Mouse (Mus musculus) heart, postnatal 0 days (tissue): ENCODE data around the gene Mast3. TPM values are rescaled to one million over a fixed set of nuclear protein-coding genes. Genes with fewer than 3 reads are reported as not detected.

ENCODE experiments used
- ATAC-seq: fragments of 200-750 bp; cut with Nextera tagmentation; 2 replicates; pipeline ENCODE4 v1.8.0; 2017; ENCODE audit warnings: low read depth, moderate number of reproducible peaks, moderate library complexity; ENCODE audit not compliant: insufficient read depth
- DNase-seq: peaks from one replicate; pipeline ENCODE4 v3.0.0-alpha.2; 2016; ENCODE audit warnings: low spot score
- H3K27ac ChIP-seq: fragments of 300-500 bp; sonication (generic); 2 replicates; pipeline ENCODE4 v1.5.1; 2014; ENCODE audit warnings: low read depth, mild to moderate bottlenecking
- H3K27me3 ChIP-seq: fragments of 300-500 bp; sonication (generic); 2 replicates; pipeline ENCODE4 v1.6.1; 2014; ENCODE audit warnings: low read length, mixed read lengths; ENCODE audit not compliant: control insufficient read depth, insufficient read depth
- H3K36me3 ChIP-seq: fragments of 300-500 bp; sonication (generic); replicated peaks from 2 replicates; pipeline ENCODE4 v1.6.1; 2014; ENCODE audit warnings: low read length, mixed read lengths; ENCODE audit not compliant: control insufficient read depth, insufficient read depth
- H3K4me1 ChIP-seq: fragments of 300-500 bp; sonication (generic); 2 replicates; pipeline ENCODE4 v1.6.1; 2014; ENCODE audit warnings: antibody characterized with exemption; ENCODE audit not compliant: control insufficient read depth, insufficient read depth
- H3K4me2 ChIP-seq: fragments of 300-500 bp; sonication (generic); 2 replicates; pipeline ENCODE4 v1.6.1; 2014; ENCODE audit warnings: low read depth, mild to moderate bottlenecking, low read length, moderate library complexity
- H3K4me3 ChIP-seq: fragments of 300-500 bp; sonication (generic); 2 replicates; pipeline ENCODE4 v1.5.1; 2014; ENCODE audit warnings: low read depth, low read length
- H3K9ac ChIP-seq: fragments of 300-500 bp; sonication (generic); replicated peaks from 2 replicates; pipeline ENCODE4 v1.6.1; 2014; ENCODE audit warnings: low read depth, low read length, mixed read lengths
- H3K9me3 ChIP-seq: fragments of 300-500 bp; sonication (generic); replicated peaks from 2 replicates; pipeline ENCODE4 v1.6.1; 2016; ENCODE audit warnings: low read length; ENCODE audit not compliant: control insufficient read depth
- CTCF ChIP-seq: IDR thresholded peaks from 2 replicates; pipeline ENCODE4 v1.5.1; 2016; ENCODE audit warnings: antibody characterized with exemption, control low read depth, low read depth
- EP300 ChIP-seq: IDR thresholded peaks from 2 replicates; pipeline ENCODE4 v1.6.1; 2016; ENCODE audit warnings: antibody characterized with exemption, low read depth
- WGBS: fragments of 180-500 bp; shearing (Covaris S2); extraction: QIAGEN DNeasy Blood & Tissue Kit; methylation state at CpG from one replicate; pipeline ENCODE4 v1.1.7; 2014; 5-methylcytosine and 5-hydroxymethylcytosine counted together
- polyA plus RNA-seq: library from polyadenylated mRNA; unstranded; fragments of >200 nt; fragmentation: Nextera tagmentation; extraction: Ambion mirVana; gene quantifications from 2 replicates; pipeline ENCODE4 v1.2.1, GENCODE M21; 2015
- total RNA-seq: library from RNA; depleted of rRNA; stranded (reverse); fragments of >200 nt; gene quantifications from 2 replicates; pipeline ENCODE4 v1.2.3, GENCODE M21; 2014; ENCODE audit warnings: low replicate concordance

The Mast3 gene
- total and polyA plus RNA-seq, 2 experiments from 2014 or later: 2.3 to 5.6 TPM

DNA sequence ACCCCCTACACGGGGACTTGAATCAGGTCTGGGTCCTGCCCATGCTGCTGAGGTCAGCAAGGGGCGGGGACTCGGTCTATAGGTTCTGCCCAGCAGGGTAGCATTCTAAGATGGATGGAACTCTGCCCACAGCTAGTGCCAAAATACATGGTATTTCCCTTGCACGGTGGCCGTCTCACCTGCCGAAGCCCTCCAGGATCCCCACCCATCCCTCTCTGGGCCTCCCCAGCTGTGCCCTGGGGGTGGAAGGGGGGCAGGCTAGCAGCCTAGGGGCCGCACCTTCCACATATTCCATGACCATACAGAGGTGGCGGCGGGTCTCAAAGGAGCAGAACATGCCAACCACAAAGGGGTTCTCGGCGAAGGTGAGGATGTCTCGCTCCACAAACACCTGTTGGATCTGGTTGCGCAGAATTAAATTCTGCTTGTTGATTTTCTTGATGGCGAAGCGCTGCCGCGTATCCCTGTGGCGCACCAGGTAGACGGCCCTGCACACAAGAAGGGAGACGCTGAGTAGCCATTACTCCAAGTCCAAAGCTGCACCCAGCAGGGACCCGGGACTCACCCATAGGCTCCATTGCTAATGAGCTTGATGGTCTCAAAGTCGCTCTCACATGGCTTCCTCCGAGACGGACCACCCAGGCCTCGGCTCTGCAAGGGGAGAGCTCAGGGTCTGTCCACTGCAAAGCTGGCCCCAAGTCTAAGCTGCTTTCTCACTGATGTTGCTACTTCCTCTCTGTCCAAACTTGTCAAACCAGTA, 18.4 kb downstream of the Mast3 start:
- Histone ChIP-seq H3K27me3 (no peaks in the 10 kb centered on the region), H3K4me1 (no peaks in the 10 kb centered on the region), H3K9ac (no peak overlapping the region), H3K4me2 (no peak overlapping the region), H3K4me3 (no peak overlapping the region), H3K36me3 (peaks cover 41% of the 10 kb centered on the region), H3K27ac (no peak overlapping the region), H3K9me3 (no peaks in the 10 kb centered on the region)
- DNase-seq: no peak
- TF ChIP-seq EP300: no peak
- no peak for TF ChIP-seq CTCF
- WGBS: 90% methylated on average over 25 of the region's 25 CpGs
- no peak for ATAC-seq

DNA sequence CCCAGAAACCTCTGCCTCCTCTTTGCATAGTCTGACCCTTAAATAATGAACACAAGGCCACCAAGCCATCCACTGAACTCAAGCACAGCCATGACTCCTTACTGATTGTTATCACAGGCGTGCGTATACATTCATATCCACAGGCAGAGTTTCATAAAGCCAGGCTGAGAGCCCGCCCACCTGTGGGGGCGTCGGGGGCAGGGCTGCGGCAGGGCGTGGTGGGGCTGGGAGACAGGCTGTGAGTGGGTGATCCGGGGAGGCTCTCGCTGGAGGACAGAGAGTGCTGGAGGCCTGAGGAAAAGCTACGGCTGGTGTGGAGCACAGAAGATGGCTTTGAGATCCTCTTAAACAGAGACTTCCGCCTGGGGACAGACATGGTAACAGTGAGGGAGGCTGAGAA, 24.8 kb downstream of the Mast3 start:
- Histone ChIP-seq H3K9ac (no peak overlapping the region), H3K36me3 (peaks cover 30% of the 10 kb centered on the region)

GRCm38 (mm10) chr8:70776496-70777444, 28.1 kb downstream of the Mast3 start, which contains the start of gene Pik3r2:
TSS of gene Pik3r2 (minus strand) at chr8:70776713.
- peaks cover 26% of the 10 kb centered on the region for H3K4me1 ChIP-seq
- DNase-seq (peak; percentile 98), ATAC-seq (peak; percentile 92)
- peak within 1 kb of the TSS; percentile 98 for H3K27ac ChIP-seq
- H3K4me2 ChIP-seq: peak within 1 kb of the TSS; percentile 100
- no peaks in the 10 kb centered on the region for H3K27me3 ChIP-seq
- TF ChIP-seq EP300 (peak; percentile 91), CTCF (0 out of 2 replicates have a peak, but pooled peaks have one; percentile 16)
- no peaks in the 10 kb centered on the region for H3K9me3 ChIP-seq
- H3K9ac ChIP-seq: peak within 1 kb of the TSS; percentile 95
- WGBS: under 1% methylated on average over 90 of the region's 94 CpGs
- peak within 1 kb of the TSS; percentile 86 for H3K4me3 ChIP-seq
- peaks cover 15% of the 10 kb centered on the region for H3K36me3 ChIP-seq

More for the DNA sequence above, 24.8 kb downstream of the Mast3 start:
- 70% methylated on average over 11 of the region's 11 CpGs for WGBS
- Histone ChIP-seq H3K27me3 (no peaks in the 10 kb centered on the region), H3K4me2 (no peak overlapping the region), H3K4me1 (peaks cover 18% of the 10 kb centered on the region), H3K4me3 (no peak overlapping the region), H3K9me3 (no peaks in the 10 kb centered on the region), H3K27ac (no peak overlapping the region)
- no peak for TF ChIP-seq EP300
- TF ChIP-seq CTCF: no peak
- DNase-seq (no peak), ATAC-seq (no peak)

DNA sequence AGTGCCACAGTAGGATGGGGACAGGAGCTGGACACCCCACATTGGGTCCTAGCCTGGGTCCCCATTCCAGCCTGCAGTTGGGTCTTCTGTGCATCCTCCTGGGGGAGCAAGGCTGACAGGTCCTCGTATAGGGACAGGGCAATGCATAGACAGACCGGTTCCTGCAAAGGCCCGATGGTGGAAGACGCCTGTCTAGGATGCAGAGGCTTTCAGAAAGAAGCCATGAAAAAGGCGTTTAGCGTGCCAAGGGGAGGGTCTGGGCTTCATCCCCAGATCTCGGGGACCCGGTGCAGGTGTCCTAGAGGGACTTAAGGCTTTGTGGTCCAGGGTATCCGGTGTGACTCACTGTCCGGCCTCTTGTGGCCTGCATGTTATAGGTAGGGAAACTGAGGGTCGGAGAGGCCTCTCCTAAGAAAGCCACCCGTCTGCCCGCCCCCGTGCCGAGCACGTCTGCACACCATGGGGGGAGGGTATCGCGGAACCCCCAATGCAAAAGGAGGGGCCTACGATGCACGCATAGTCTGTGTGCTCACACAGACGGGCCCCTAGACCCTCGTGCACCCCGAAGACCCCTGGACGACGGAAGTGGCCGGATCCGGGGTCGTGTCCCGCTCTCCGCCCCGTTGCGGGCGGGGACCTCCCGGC, 28.9 kb downstream of the Mast3 start:
- no peak for TF ChIP-seq CTCF
- TF ChIP-seq EP300: no peak
- Histone ChIP-seq H3K9me3 (no peaks in the 10 kb centered on the region), H3K36me3 (peaks cover 17% of the 10 kb centered on the region), H3K9ac (peak overlapping the region; percentile 95), H3K4me1 (peaks cover 26% of the 10 kb centered on the region), H3K27ac (peak overlapping the region; percentile 98), H3K4me2 (peak overlapping the region; percentile 100), H3K4me3 (peak overlapping the region; percentile 86), H3K27me3 (no peaks in the 10 kb centered on the region)
- ATAC-seq: 0 out of 2 replicates have a peak, but pooled peaks have one; percentile 0
- 2% methylated on average over 34 of the region's 34 CpGs for WGBS
- DNase-seq: no peak

DNA sequence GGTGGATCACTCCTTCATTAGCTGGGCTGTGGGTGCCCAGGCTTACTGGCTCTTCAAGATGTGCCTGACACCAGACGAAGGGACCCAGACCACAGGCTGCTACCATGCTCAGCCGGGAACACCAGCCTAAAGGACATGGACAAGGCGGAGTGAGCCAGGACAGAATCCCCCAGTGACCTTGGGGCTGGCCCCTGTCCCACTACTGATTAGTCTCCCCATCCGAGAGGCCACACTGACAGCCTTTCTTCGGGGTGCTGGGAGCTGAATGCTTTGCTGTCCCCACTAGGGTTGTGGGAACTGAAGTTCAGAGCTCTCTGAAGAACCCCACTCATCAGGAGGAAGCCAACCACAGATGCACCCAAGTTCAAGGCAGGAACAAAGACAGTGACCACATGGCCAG, 29.6 kb downstream of the Mast3 start:
- ATAC-seq (no peak), DNase-seq (no peak)
- Histone ChIP-seq H3K27ac (no peak overlapping the region), H3K4me3 (peak overlapping the region; percentile 86; the same call in 1 of the 2 replicates), H3K9me3 (no peaks in the 10 kb centered on the region), H3K27me3 (no peaks in the 10 kb centered on the region), H3K9ac (peak overlapping the region; percentile 95), H3K36me3 (peaks cover 17% of the 10 kb centered on the region), H3K4me2 (peak overlapping the region; percentile 100), H3K4me1 (peaks cover 26% of the 10 kb centered on the region)
- TF ChIP-seq CTCF (no peak), EP300 (no peak)
- whole genome bisulfite sequencing: 73% methylated on average over 5 of the region's 5 CpGs
